In genomic region chr7:79869072-79869719, GRCm38 (mm10) we compare ENCODE assay signal across 13 mouse cellular contexts. TPM values are rescaled to one million over a fixed set of nuclear protein-coding genes. Genes with fewer than 3 reads are reported as not detected.
DNase-seq lines count a peak whose midpoint lies in the region; ATAC-seq lines count a peak whose summit lies in the region.
"Had no signal": no experiment of that assay in that cellular context is flagged by ENCODE, and none has a peak within 500 bp of the region (broad histone marks: within the 10 kb centered on the region; RNA-seq: fewer than 3 reads in every experiment).

No protein-coding gene starts in this region.

- H3K27me3 ChIP-seq in lung, embryonic 15.5 days, result no peaks in the 10 kb centered on the region
- no peaks in the 10 kb centered on the region for H3K27me3 ChIP-seq in intestine, embryonic 16.5 days (replicated peaks; ENCODE audit: control insufficient read depth, insufficient read depth, low read length)
- no peaks in the 10 kb centered on the region for H3K27me3 ChIP-seq in stomach, embryonic 16.5 days (ENCODE audit: control insufficient read depth, insufficient read depth, low read length)
- H3K27me3 ChIP-seq: heart, embryonic 15.5 days; neural tube, embryonic 12.5 days had no signal

- no peak overlapping the region for H3K9ac ChIP-seq in lung, embryonic 15.5 days
- no peak overlapping the region for H3K9ac ChIP-seq in intestine, embryonic 16.5 days (ENCODE audit: low read depth, low read length)
- no peak overlapping the region for H3K9ac ChIP-seq in stomach, embryonic 16.5 days (ENCODE audit: low read length)
- H3K9ac ChIP-seq: heart, embryonic 15.5 days; hindbrain, embryonic 14.5 days; neural tube, embryonic 12.5 days had no signal

- no peak overlapping the region for H3K4me3 ChIP-seq in lung, embryonic 15.5 days
- no peak overlapping the region for H3K4me3 ChIP-seq in intestine, embryonic 16.5 days (ENCODE audit: low read length)
- H3K4me3 ChIP-seq in stomach, embryonic 16.5 days (replicated peaks; ENCODE audit: low read length), result no peak overlapping the region
- H3K4me3 ChIP-seq: heart, embryonic 15.5 days; neural tube, embryonic 12.5 days had no signal

- WGBS in lung, embryonic 15.5 days, result 35% methylated on average over 6 of the region's 6 CpGs
- WGBS in intestine, embryonic 16.5 days, result 42% methylated on average over 6 of the region's 6 CpGs
- WGBS in stomach, embryonic 16.5 days, result 40% methylated on average over 6 of the region's 6 CpGs

- H3K36me3 ChIP-seq in lung, embryonic 15.5 days, result no peaks in the 10 kb centered on the region
- H3K36me3 ChIP-seq in intestine, embryonic 16.5 days (ENCODE audit: control insufficient read depth, insufficient read depth, low read length), result no peaks in the 10 kb centered on the region
- no peaks in the 10 kb centered on the region for H3K36me3 ChIP-seq in stomach, embryonic 16.5 days (ENCODE audit: control insufficient read depth, insufficient read depth, low read length)
- H3K36me3 ChIP-seq: heart, embryonic 15.5 days; neural tube, embryonic 12.5 days had no signal

- no peak overlapping the region for H3K4me2 ChIP-seq in lung, embryonic 15.5 days
- no peak overlapping the region for H3K4me2 ChIP-seq in intestine, embryonic 16.5 days (ENCODE audit: low read depth, low read length)
- H3K4me2 ChIP-seq in stomach, embryonic 16.5 days (ENCODE audit: low read depth, low read length), result 0 out of 2 replicates have a peak overlapping the region, but pooled peaks have one; percentile 25
- H3K4me2 ChIP-seq: heart, embryonic 15.5 days; hindbrain, embryonic 14.5 days; neural tube, embryonic 12.5 days had no signal

- peaks cover 11% of the 10 kb centered on the region; the same call in 1 of the 2 replicates for H3K4me1 ChIP-seq in lung, embryonic 15.5 days
- H3K4me1 ChIP-seq in intestine, embryonic 16.5 days (ENCODE audit: control insufficient read depth, insufficient read depth, low read length), result peaks cover 5% of the 10 kb centered on the region
- peaks cover 13% of the 10 kb centered on the region for H3K4me1 ChIP-seq in stomach, embryonic 16.5 days (ENCODE audit: control insufficient read depth, insufficient read depth, low read length)
- H3K4me1 ChIP-seq: heart, embryonic 15.5 days had no signal

- peak overlapping the region; percentile 54 for H3K27ac ChIP-seq in lung, embryonic 15.5 days
- no peak overlapping the region for H3K27ac ChIP-seq in intestine, embryonic 16.5 days (ENCODE audit: low read length)
- peak overlapping the region; percentile 7; the same call in 1 of the 2 replicates for H3K27ac ChIP-seq in stomach, embryonic 16.5 days (ENCODE audit: low read length)
- H3K27ac ChIP-seq: heart, embryonic 15.5 days; hindbrain, embryonic 14.5 days; neural tube, embryonic 12.5 days had no signal

- DNase-seq in lung, postnatal 10 days, result no peak
- peak; percentile 41 for DNase-seq in MEL-GATA-1-ER (ENCODE audit: extremely low read depth, low read depth)
- no peak for DNase-seq in kidney, adult 8-10 months
- DNase-seq in cerebellum, adult 9-10 months, result no peak
- DNase-seq: adrenal gland, adult 8-10 months; cerebellum, postnatal 10 days; liver had no signal

- ATAC-seq in lung, embryonic 15.5 days (ENCODE audit: borderline replicate concordance, extremely low read depth, low FRiP score, low TSS enrichment), result no peak
- ATAC-seq in intestine, embryonic 16.5 days, result peak; percentile 47
- peak; percentile 30; the same call in 1 of the 2 replicates for ATAC-seq in stomach, embryonic 16.5 days (ENCODE audit: insufficient read depth, low FRiP score)

- no peaks in the 10 kb centered on the region for H3K9me3 ChIP-seq in lung, embryonic 15.5 days
- no peaks in the 10 kb centered on the region for H3K9me3 ChIP-seq in intestine, embryonic 16.5 days (ENCODE audit: control insufficient read depth, low read length)
- H3K9me3 ChIP-seq in stomach, embryonic 16.5 days (replicated peaks; ENCODE audit: control insufficient read depth, low read length), result no peaks in the 10 kb centered on the region
- H3K9me3 ChIP-seq: heart, embryonic 15.5 days; neural tube, embryonic 12.5 days had no signal

RNA-seq across cellular contexts. Expression of gene Anpep, which starts 8.3 kb away (rescaled TPM):
- 3.0 and 5.4 TPM in 2 replicates for polyA plus RNA-seq in lung, embryonic 15.5 days (2015; fragmentation: Nextera tagmentation; extraction: Ambion mirVana)
- 248 and 311 TPM in 2 replicates for polyA plus RNA-seq in intestine, embryonic 16.5 days (2015; fragmentation: Nextera tagmentation; extraction: Ambion mirVana)
- 54.7 and 59.3 TPM in 2 replicates for polyA plus RNA-seq in stomach, embryonic 16.5 days (2015; fragmentation: Nextera tagmentation; extraction: Ambion mirVana)

RNA-seq across cellular contexts. Expression of gene Ap3s2, which starts 51.3 kb away (rescaled TPM):
- 27.8 TPM in 2 replicates for polyA plus RNA-seq in lung, embryonic 15.5 days (2015; fragmentation: Nextera tagmentation; extraction: Ambion mirVana)
- 28.9 and 30.7 TPM in 2 replicates for polyA plus RNA-seq in intestine, embryonic 16.5 days (2015; fragmentation: Nextera tagmentation; extraction: Ambion mirVana)
- polyA plus RNA-seq in stomach, embryonic 16.5 days (2015; fragmentation: Nextera tagmentation; extraction: Ambion mirVana), result 23.9 and 26.4 TPM in 2 replicates

RNA-seq across cellular contexts. Expression of gene Mesp2, which starts 58.7 kb away (rescaled TPM):
- polyA plus RNA-seq in lung, embryonic 15.5 days (2015; fragmentation: Nextera tagmentation; extraction: Ambion mirVana), result 0.48 and 0.56 TPM in 2 replicates
- polyA plus RNA-seq in intestine, embryonic 16.5 days (2015; fragmentation: Nextera tagmentation; extraction: Ambion mirVana), result 2.6 and 3.1 TPM in 2 replicates
- 1.3 TPM in 2 replicates for polyA plus RNA-seq in stomach, embryonic 16.5 days (2015; fragmentation: Nextera tagmentation; extraction: Ambion mirVana)
